Mouse (Mus musculus) ES-E14 (cell line): ENCODE results near the gene 1700015F17Rik. TPM values are rescaled to one million over a fixed set of nuclear protein-coding genes. Genes with fewer than 3 reads are reported as not detected.
A peak's percentile ranks its signal among the peaks of the same experiment; 100 is the strongest.

Source experiments
- DNase-seq: peaks from one replicate; pipeline ENCODE4 v3.0.0-alpha.2; 2013; ENCODE audit warnings: low read depth, low spot score
- H3K27ac ChIP-seq: 2 replicates; pipeline ENCODE4 v1.5.1; 2012; ENCODE audit warnings: low read depth, mild to moderate bottlenecking, low read length, moderate library complexity, mixed read lengths; ENCODE audit not compliant: poor library complexity, insufficient read depth, severe bottlenecking
- H3K36me3 ChIP-seq: 2 replicates; pipeline ENCODE4 v1.6.1; 2012; ENCODE audit warnings: mild to moderate bottlenecking, low read length, moderate library complexity, mixed read lengths; ENCODE audit not compliant: control insufficient read depth, poor library complexity, insufficient read depth, severe bottlenecking
- H3K4me1 ChIP-seq, 2 experiments: fragments of 150-350 bp in 1 of 2; sonication (generic) in 1 of 2; 2 replicates each; pipeline ENCODE4 v1.6.1; 2012; ENCODE audit warnings: low read length in 2 of 2, mild to moderate bottlenecking in 1 of 2, mixed read lengths in 1 of 2; ENCODE audit not compliant: control insufficient read depth in 2 of 2, insufficient read depth in 2 of 2, poor library complexity in 1 of 2
- H3K4me3 ChIP-seq, 2 experiments: fragments of 150-350 bp in 1 of 2; sonication (generic) in 1 of 2; 2 replicates each; pipeline ENCODE4 v1.5.1; 2012; ENCODE audit warnings: low read length in 2 of 2, low read depth in 1 of 2, mild to moderate bottlenecking in 1 of 2, mixed read lengths in 1 of 2; ENCODE audit not compliant: insufficient read depth in 1 of 2, poor library complexity in 1 of 2, severe bottlenecking in 1 of 2
- H3K9ac ChIP-seq: 2 replicates; pipeline ENCODE4 v1.6.1; 2012; ENCODE audit warnings: low read depth, mild to moderate bottlenecking, low read length, mixed read lengths; ENCODE audit not compliant: poor library complexity, insufficient read depth, severe bottlenecking
- H3K9me3 ChIP-seq: fragments of 150-350 bp; sonication (generic); 2 replicates; pipeline ENCODE4 v1.6.1; 2012; ENCODE audit warnings: low read depth, mild to moderate bottlenecking, low read length; ENCODE audit not compliant: control insufficient read depth, insufficient read depth
- CHD2 ChIP-seq: IDR thresholded peaks from 2 replicates; pipeline ENCODE4 v1.6.1; 2014; ENCODE audit warnings: mild to moderate bottlenecking, low read depth, low read length, inconsistent platforms
- HCFC1 ChIP-seq: IDR thresholded peaks from 2 replicates; pipeline ENCODE4 v1.6.1; 2012; ENCODE audit warnings: low read length, inconsistent platforms, borderline replicate concordance; ENCODE audit not compliant: insufficient read depth
- MAFK ChIP-seq: IDR thresholded peaks from 2 replicates; pipeline ENCODE4 v1.6.1; 2014; ENCODE audit warnings: mild to moderate bottlenecking, low read depth, low read length, inconsistent platforms; ENCODE audit not compliant: insufficient read depth
- ZC3H11A ChIP-seq: IDR thresholded peaks from 2 replicates; pipeline ENCODE4 v1.6.1; 2012; ENCODE audit warnings: low read depth, mild to moderate bottlenecking, inconsistent platforms, low read length, borderline replicate concordance
- ZNF384 ChIP-seq: IDR thresholded peaks from 2 replicates; pipeline ENCODE4 v1.6.1; 2012; ENCODE audit warnings: low read depth, low read length, inconsistent platforms
- in situ Hi-C, 2 experiments: fragments of 600-800 bp; cut with MboI; formaldehyde crosslinking; loops; one replicate each; pipeline ENCODE4 v1.15.1; 2025; ENCODE audit warnings: low sequenced_read_pairs in 2 of 2, inconsistent platforms in 1 of 2; ENCODE audit not compliant: unreplicated experiment in 2 of 2
- total RNA-seq: library from RNA; depleted of rRNA; stranded (reverse); fragments of 300-350 nt; gene quantifications from 2 replicates; pipeline ENCODE4 v1.2.3, GENCODE M21; 2012

1700015F17Rik gene
- total RNA-seq, 1 experiment: not detected

- H3K9me3 ChIP-seq: no peaks in the 10 kb centered on the region
- TF ChIP-seq CHD2: no peak
- TF ChIP-seq ZNF384: peak; percentile 98
- TF ChIP-seq ZC3H11A: peak; percentile 85
- in situ Hi-C loops: loop anchor here (5.0 to 10.0 kb wide), 2 partner anchors 258 to 260 kb away; no protein-coding TSS in a partner anchor
- H3K36me3 ChIP-seq: no peaks in the 10 kb centered on the region
- 0 out of 4 replicates have a peak overlapping the region, but pooled peaks of 1 of the 2 experiments have one; percentile 24 for H3K4me3 ChIP-seq
- no peaks in the 10 kb centered on the region for H3K4me1 ChIP-seq
- H3K9ac ChIP-seq: no peak overlapping the region
- H3K27ac ChIP-seq: no peak overlapping the region
- no peak for DNase-seq
Measured at GRCm38 (mm10) chr5:5494269-5495005, 15.5 kb upstream of the 1700015F17Rik start.

- in situ Hi-C loops: loop anchor here (5.0 to 10.0 kb wide), 2 partner anchors 260 to 263 kb away; no protein-coding TSS in a partner anchor
- DNase-seq: no peak
- no peak overlapping the region for H3K4me3 ChIP-seq
Measured at GRCm38 (mm10) chr5:5492163-5492562, 13.2 kb upstream of the 1700015F17Rik start.

GRCm38 (mm10) chr5:5486071-5486470 is 7.1 kb upstream of the 1700015F17Rik start:
- H3K9ac ChIP-seq: no peak overlapping the region
- H3K36me3 ChIP-seq: no peaks in the 10 kb centered on the region
- no peak for DNase-seq
- no peaks in the 10 kb centered on the region for H3K4me1 ChIP-seq
- TF ChIP-seq MAFK: no peak
- 0 out of 2 replicates have a peak, but pooled peaks have one; percentile 12 for TF ChIP-seq ZNF384
- H3K4me3 ChIP-seq: no peak overlapping the region
- no peak overlapping the region for H3K27ac ChIP-seq
- H3K9me3 ChIP-seq: no peaks in the 10 kb centered on the region
- in situ Hi-C loops: loop anchor here in 1 of 2 experiments (10.0 kb wide), 1 partner anchor 521 kb away; no protein-coding TSS in a partner anchor

More at GRCm38 (mm10) chr5:5492163-5492562, 13.2 kb upstream of the 1700015F17Rik start:
- no peak for TF ChIP-seq HCFC1
- TF ChIP-seq ZNF384: no peak
- TF ChIP-seq MAFK: no peak
- TF ChIP-seq CHD2: no peak
- no peak for TF ChIP-seq ZC3H11A
- Histone ChIP-seq H3K4me1 (no peaks in the 10 kb centered on the region), H3K36me3 (no peaks in the 10 kb centered on the region), H3K27ac (no peak overlapping the region), H3K9ac (no peak overlapping the region), H3K9me3 (no peaks in the 10 kb centered on the region)

- in situ Hi-C loops: loop anchor here in 1 of 2 experiments (10.0 kb wide), 1 partner anchor 519 kb away; no protein-coding TSS in a partner anchor
- no peak overlapping the region for H3K27ac ChIP-seq
- no peaks in the 10 kb centered on the region for H3K9me3 ChIP-seq
- H3K36me3 ChIP-seq: no peaks in the 10 kb centered on the region
- TF ChIP-seq ZC3H11A (no peak), CHD2 (no peak), MAFK (no peak), HCFC1 (no peak), ZNF384 (no peak)
- H3K9ac ChIP-seq: no peak overlapping the region
- no peak for DNase-seq
- H3K4me3 ChIP-seq: no peak overlapping the region
- H3K4me1 ChIP-seq: no peaks in the 10 kb centered on the region
Measured at GRCm38 (mm10) chr5:5483254-5483858, 4.4 kb upstream of the 1700015F17Rik start.
